Mouse (Mus musculus): ENCODE measurements around the gene Ppp1r21. TPM values are rescaled to one million over a fixed set of nuclear protein-coding genes. Genes with fewer than 3 reads are reported as not detected.

Gene Ppp1r21
- polyA plus RNA-seq, 1 experiment, result 26.5 TPM

- Histone ChIP-seq H3K4me1 (ENCODE audit: control insufficient read depth, insufficient read depth, low read length) (no peaks in the 10 kb centered on the region), H3K4me3 (replicated peaks; ENCODE audit: control insufficient read depth, low read depth, low read length) (no peak overlapping the region), H3K27ac (ENCODE audit: control insufficient read depth, insufficient read depth, low read depth, low read length, poor library complexity) (no peak overlapping the region)
- no peak for TF ChIP-seq POLR2A (IDR thresholded peaks at IDR 0.05; ENCODE audit: borderline replicate concordance, control insufficient read depth, low read depth, low read length)
- no peak for TF ChIP-seq CTCF (IDR thresholded peaks at IDR 0.05; ENCODE audit: control insufficient read depth, insufficient read depth, low read length)
- 91% methylated on average over 5 of the region's 5 CpGs for WGBS
Observed at GRCm38 (mm10) chr17:88492107-88492460, 37.8 kb upstream of the Ppp1r21 start.

- TF ChIP-seq CTCF (IDR thresholded peaks at IDR 0.05; ENCODE audit: control insufficient read depth, insufficient read depth, low read length), result no peak
- TF ChIP-seq POLR2A (IDR thresholded peaks at IDR 0.05; ENCODE audit: borderline replicate concordance, control insufficient read depth, low read depth, low read length), result no peak
- Histone ChIP-seq H3K4me3 (replicated peaks; ENCODE audit: control insufficient read depth, low read depth, low read length) (no peak overlapping the region), H3K4me1 (ENCODE audit: control insufficient read depth, insufficient read depth, low read length) (no peaks in the 10 kb centered on the region), H3K27ac (ENCODE audit: control insufficient read depth, insufficient read depth, low read depth, low read length, poor library complexity) (no peak overlapping the region)
- WGBS, result 92% methylated on average over 9 of the region's 9 CpGs
Observed at GRCm38 (mm10) chr17:88493551-88493950, 36.4 kb upstream of the Ppp1r21 start.

DNA sequence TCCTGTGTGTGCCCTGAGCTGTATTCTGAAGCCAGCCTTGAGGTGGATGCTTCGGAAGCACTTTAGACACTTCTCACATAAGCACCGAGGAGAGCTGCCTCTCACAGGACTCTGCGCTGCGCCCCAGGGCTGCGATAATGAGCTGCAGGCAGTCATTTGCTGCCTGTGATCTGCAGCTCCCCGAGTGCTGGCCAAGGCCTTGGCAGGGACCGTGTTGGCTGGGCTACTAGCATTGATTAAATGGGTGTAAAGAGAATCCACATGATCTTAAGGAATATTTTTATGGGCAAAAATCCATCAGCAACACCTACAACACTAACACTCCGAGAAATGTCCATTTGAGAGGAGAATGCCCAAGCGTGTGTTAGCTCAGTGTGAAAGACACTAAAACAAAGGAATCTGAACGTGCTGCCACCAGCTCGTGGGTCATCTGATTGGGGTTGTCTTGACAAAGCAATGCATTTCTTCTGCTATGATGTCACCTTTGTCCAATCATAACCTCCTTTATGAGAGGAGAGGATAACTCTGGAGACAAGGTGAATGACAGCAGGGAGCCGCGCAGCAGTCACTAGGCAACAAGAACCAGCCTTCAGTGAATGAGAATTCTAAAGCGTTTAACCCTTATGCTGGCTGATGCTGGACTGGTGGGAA, 35.7 kb upstream of the Ppp1r21 start:
- Histone ChIP-seq H3K4me1 (ENCODE audit: control insufficient read depth, insufficient read depth, low read length) (no peaks in the 10 kb centered on the region), H3K4me3 (replicated peaks; ENCODE audit: control insufficient read depth, low read depth, low read length) (no peak overlapping the region), H3K27ac (ENCODE audit: control insufficient read depth, insufficient read depth, low read depth, low read length, poor library complexity) (no peak overlapping the region)
- no peak for TF ChIP-seq CTCF (IDR thresholded peaks at IDR 0.05; ENCODE audit: control insufficient read depth, insufficient read depth, low read length)
- no peak for TF ChIP-seq POLR2A (IDR thresholded peaks at IDR 0.05; ENCODE audit: borderline replicate concordance, control insufficient read depth, low read depth, low read length)
- 94% methylated on average over 14 of the region's 14 CpGs for WGBS

DNA sequence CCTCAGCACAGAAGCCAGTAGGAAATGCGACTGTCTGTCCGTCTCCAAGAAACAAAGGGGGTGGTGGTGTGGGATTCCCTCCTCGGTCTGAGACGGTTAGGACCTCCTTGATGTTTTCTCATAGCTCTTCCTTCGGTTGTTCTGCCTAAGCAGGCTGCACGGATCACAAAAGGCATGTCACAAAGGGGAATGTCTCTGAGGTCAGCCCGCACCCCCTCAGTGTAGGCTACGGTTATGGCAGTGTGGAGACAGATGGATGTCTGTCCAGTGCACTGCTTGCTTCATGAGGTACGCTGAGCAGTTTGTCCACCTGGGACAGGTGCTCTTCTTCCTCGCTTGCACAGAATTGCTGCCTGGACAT, 35.2 kb upstream of the Ppp1r21 start:
- TF ChIP-seq CTCF (IDR thresholded peaks at IDR 0.05; ENCODE audit: control insufficient read depth, insufficient read depth, low read length) (no peak), POLR2A (IDR thresholded peaks at IDR 0.05; ENCODE audit: borderline replicate concordance, control insufficient read depth, low read depth, low read length) (no peak)
- Histone ChIP-seq H3K4me1 (ENCODE audit: control insufficient read depth, insufficient read depth, low read length) (no peaks in the 10 kb centered on the region), H3K27ac (ENCODE audit: control insufficient read depth, insufficient read depth, low read depth, low read length, poor library complexity) (no peak overlapping the region), H3K4me3 (replicated peaks; ENCODE audit: control insufficient read depth, low read depth, low read length) (no peak overlapping the region)
- WGBS, result 88% methylated on average over 10 of the region's 10 CpGs

GRCm38 (mm10) chr17:88498090-88498682, 31.7 kb upstream of the Ppp1r21 start:
- Histone ChIP-seq H3K4me1 (ENCODE audit: control insufficient read depth, insufficient read depth, low read length) (no peaks in the 10 kb centered on the region), H3K4me3 (replicated peaks; ENCODE audit: control insufficient read depth, low read depth, low read length) (no peak overlapping the region), H3K27ac (ENCODE audit: control insufficient read depth, insufficient read depth, low read depth, low read length, poor library complexity) (no peak overlapping the region)
- 52% methylated on average over 5 of the region's 5 CpGs for WGBS
- TF ChIP-seq CTCF (IDR thresholded peaks at IDR 0.05; ENCODE audit: control insufficient read depth, insufficient read depth, low read length) (no peak), POLR2A (IDR thresholded peaks at IDR 0.05; ENCODE audit: borderline replicate concordance, control insufficient read depth, low read depth, low read length) (no peak)

- no peak for TF ChIP-seq POLR2A (IDR thresholded peaks at IDR 0.05; ENCODE audit: borderline replicate concordance, control insufficient read depth, low read depth, low read length)
- 90% methylated on average over 13 of the region's 13 CpGs for WGBS
- no peak overlapping the region for H3K4me3 ChIP-seq (replicated peaks; ENCODE audit: control insufficient read depth, low read depth, low read length)
- H3K4me1 ChIP-seq (ENCODE audit: control insufficient read depth, insufficient read depth, low read length), result peaks cover 1% of the 10 kb centered on the region
- no peak overlapping the region for H3K27ac ChIP-seq (ENCODE audit: control insufficient read depth, insufficient read depth, low read depth, low read length, poor library complexity)
Observed at GRCm38 (mm10) chr17:88504056-88504455, 25.9 kb upstream of the Ppp1r21 start.

- Histone ChIP-seq H3K4me3 (replicated peaks; ENCODE audit: control insufficient read depth, low read depth, low read length) (no peak overlapping the region), H3K4me1 (ENCODE audit: control insufficient read depth, insufficient read depth, low read length) (peaks cover 1% of the 10 kb centered on the region), H3K27ac (ENCODE audit: control insufficient read depth, insufficient read depth, low read depth, low read length, poor library complexity) (no peak overlapping the region)
- 51% methylated on average over 10 of the region's 10 CpGs for WGBS
- TF ChIP-seq POLR2A (IDR thresholded peaks at IDR 0.05; ENCODE audit: borderline replicate concordance, control insufficient read depth, low read depth, low read length) (no peak), CTCF (IDR thresholded peaks at IDR 0.05; ENCODE audit: control insufficient read depth, insufficient read depth, low read length) (no peak)
Observed at GRCm38 (mm10) chr17:88505275-88505723, 24.6 kb upstream of the Ppp1r21 start.

DNA sequence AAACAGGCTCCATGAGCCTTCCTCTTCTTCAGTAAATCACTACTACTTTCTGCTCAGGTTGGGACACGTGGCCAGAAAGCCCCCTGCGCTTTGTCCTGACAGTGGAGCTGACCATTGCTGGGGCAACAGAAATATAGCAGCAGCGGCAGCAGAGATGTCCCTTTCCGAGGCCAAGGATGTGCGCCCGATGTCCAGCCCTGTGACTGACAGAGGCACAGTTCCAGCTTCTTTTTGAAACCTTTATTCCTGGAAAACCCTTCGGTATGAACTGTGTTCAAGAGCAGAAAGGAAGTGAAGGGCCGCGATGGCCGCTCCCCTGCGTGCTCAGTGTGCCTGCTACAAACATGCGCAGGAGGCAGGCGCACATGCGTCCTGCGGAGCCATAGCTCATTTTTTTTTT, 24.0 kb upstream of the Ppp1r21 start:
- TF ChIP-seq POLR2A (IDR thresholded peaks at IDR 0.05; ENCODE audit: borderline replicate concordance, control insufficient read depth, low read depth, low read length), result no peak
- no peak for TF ChIP-seq CTCF (IDR thresholded peaks at IDR 0.05; ENCODE audit: control insufficient read depth, insufficient read depth, low read length)
- H3K4me1 ChIP-seq (ENCODE audit: control insufficient read depth, insufficient read depth, low read length), result peaks cover 1% of the 10 kb centered on the region
- H3K27ac ChIP-seq (ENCODE audit: control insufficient read depth, insufficient read depth, low read depth, low read length, poor library complexity), result no peak overlapping the region
- 89% methylated on average over 15 of the region's 15 CpGs for WGBS
- H3K4me3 ChIP-seq (replicated peaks; ENCODE audit: control insufficient read depth, low read depth, low read length), result no peak overlapping the region

- H3K4me3 ChIP-seq (replicated peaks; ENCODE audit: control insufficient read depth, low read depth, low read length), result no peak overlapping the region
- WGBS, result 74% methylated on average over 10 of the region's 10 CpGs
- no peak overlapping the region for H3K27ac ChIP-seq (ENCODE audit: control insufficient read depth, insufficient read depth, low read depth, low read length, poor library complexity)
- TF ChIP-seq CTCF (IDR thresholded peaks at IDR 0.05; ENCODE audit: control insufficient read depth, insufficient read depth, low read length) (no peak), POLR2A (IDR thresholded peaks at IDR 0.05; ENCODE audit: borderline replicate concordance, control insufficient read depth, low read depth, low read length) (no peak)
- H3K4me1 ChIP-seq (ENCODE audit: control insufficient read depth, insufficient read depth, low read length), result peaks cover 1% of the 10 kb centered on the region
Observed at GRCm38 (mm10) chr17:88507376-88507775, 22.5 kb upstream of the Ppp1r21 start.

All from bone marrow, adult 2 months (tissue).